Mouse (Mus musculus) adrenal gland, postnatal 36 days (tissue): Measurements from ENCODE around the gene Tmem102. TPM values are rescaled to one million over a fixed set of nuclear protein-coding genes. Genes with fewer than 3 reads are reported as not detected.

ENCODE experiments used
- DNase-seq, 2 experiments: peaks; one replicate each; pipeline ENCODE4 v3.0.0; 2021; ENCODE audit warnings: mixed read lengths in 1 of 2
- long read RNA-seq, 2 experiments: library from polyadenylated mRNA; stranded (forward); transcript quantifications; one replicate each; pipeline ENCODE4 v2.0.0; 2021; ENCODE audit warnings: borderline sequencing depth in 2 of 2
- total RNA-seq, 2 experiments: library from RNA; stranded (reverse); gene quantifications; 2 replicates each; pipeline ENCODE4 v1.2.3; 2021

Tmem102 gene
- total RNA-seq = under 1 TPM; 0.17 to 0.26 TPM
- long read RNA-seq, experiment 1 = 0 reads
- long read RNA-seq, experiment 2, partial matches to known transcripts = 0 of 2 reads
- long read RNA-seq, experiment 2, other reads (novel, unspliced or antisense) = 0 of 2 reads

DNA sequence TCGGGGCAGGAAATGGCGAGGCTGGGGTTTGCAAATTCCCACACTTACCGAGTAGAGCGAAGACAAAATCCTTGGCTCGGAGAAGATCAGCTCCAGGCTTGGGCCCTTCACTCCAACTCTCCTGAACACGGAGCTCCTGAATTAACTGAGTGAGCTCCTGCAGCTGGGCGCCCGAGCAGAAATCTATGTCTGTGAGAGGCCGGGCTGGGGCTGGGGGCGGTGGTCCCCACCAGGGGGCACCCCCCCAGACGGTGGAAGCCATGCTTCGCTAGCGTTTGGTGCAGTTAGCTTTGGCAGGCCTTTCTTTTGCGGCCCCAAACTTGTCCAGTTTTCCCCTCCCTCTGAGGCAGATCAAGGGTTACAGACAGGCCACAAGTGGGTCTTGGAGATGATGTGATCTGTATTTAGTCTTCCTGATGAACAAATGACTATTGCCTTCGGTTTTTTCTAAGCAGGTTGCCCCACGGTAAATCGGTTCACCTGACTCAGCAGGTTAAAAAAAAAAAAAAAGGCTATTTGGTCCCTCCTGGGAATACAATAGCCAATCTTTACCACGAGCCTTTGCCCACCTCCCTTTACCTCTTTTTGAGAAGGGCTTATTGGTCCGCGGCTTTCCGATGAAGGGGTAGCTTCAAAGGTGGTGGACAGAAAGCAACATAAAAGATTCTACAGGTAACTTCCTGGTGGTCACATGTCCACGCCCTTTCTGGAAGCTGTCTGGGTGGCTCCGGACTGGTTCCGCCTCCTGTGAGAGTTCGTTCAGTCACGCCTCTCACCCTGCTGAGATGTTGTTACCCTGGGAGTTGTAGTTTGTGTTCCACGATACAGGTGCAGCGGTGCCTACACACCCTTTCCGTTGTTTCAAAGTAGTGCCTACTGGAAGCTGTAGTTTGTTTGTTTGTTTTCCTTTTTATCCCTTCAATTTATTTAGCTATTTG, at the start of gene Tmem102:
TSS of gene Tmem102 (minus strand) at position 653 of the 938 bp plus-strand sequence.
- no peak for DNase-seq

DNA sequence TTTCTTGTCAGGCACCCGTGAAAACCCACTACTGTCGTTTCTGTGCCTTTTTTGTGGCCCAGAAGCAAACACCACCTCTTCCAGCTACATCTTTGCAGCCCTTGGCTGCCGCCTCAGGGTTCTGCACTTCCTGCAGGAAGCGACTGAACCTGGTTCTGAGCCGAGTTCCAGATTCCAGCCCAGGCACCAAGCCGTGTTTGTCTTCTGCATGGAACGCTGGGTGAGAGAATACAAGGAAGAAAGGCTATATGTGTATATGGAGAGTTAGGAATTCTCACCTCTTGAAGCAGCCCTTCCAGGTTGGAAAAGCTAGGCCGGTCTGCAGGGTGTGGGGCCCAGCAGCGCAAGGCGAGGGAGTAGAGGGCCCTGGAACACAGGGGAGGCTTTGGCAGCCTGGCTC, 49.3 kb upstream of the Tmem102 start:
- no peak for DNase-seq

DNA sequence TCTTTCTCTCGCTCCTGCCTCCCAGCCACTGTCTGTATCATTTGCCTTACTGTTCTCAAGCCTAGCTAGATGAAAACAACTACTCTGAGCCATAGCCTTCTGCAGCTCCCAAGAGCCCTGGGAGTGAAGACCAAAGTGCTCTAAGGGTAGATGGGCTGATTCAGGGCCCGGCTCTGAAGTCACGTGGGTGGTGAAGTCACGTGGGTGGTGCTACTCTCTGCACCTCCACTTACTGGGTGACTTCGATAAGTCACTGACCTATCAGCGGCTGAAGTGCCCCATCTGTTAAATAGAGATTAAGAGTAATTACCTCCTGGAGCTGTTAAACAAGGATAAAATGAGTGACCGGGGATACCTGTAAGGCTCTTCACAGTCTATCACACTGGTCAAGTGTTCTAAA, 48.6 kb upstream of the Tmem102 start:
- peak; percentile 44 to 52 for DNase-seq

DNA sequence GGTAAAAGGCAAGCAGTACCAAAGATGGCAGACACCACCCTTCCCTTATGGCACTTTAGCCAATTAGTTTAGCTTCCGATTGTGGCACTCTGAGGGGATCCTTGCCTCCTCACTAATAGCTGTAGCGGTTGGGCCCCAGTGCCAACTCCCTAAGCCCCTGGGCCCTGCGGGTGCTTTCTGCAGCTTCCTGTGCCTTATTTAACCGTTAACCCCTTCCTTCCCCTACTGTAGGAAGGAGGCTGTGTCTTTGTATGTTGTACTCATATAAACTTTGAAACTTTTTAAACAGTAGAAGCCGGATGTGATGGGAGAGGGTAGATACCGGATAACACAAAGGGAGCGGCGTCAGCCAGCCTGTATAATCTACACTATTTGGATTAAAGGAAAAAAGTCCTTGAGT, 45.3 kb upstream of the Tmem102 start:
- DNase-seq = no peak

DNA sequence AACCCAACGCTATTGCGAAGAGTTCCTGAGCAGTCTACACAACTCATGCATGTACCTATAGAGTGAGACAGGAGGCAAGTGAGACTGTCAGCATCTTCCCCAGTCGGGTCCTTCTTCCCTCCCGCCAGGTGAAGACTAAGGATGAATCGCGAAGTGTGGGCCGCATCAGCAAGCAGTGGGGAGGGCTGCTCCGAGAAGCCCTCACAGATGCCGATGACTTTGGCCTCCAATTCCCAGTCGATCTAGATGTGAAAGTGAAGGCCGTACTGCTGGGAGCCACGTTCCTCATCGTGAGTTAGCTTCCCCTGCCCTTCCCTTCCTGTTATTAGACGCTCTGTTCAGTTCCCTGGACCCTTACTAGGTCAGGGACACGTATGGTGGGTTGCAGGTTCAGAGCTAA, 44.5 kb upstream of the Tmem102 start:
- DNase-seq = peak; percentile 22 to 32

DNA sequence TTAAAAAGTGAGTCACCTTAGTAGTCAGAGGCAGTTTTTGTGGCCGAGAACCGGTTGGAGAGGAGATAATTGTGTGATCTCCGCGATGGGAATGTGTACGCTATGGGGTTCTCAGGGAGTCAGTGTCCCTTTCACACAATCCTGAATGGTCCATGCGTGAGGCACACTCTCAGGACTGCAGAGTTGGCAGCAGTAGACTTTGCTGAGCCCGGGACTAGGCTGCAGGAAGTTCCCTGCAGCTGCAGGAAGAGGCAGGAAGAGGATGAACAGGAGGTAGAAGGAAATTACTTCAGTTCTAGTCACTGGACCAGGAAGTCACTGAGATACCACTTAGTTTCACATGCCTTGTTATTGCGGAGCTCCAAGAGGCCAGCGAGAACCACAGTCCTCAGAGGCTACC, 43.7 kb upstream of the Tmem102 start:
- DNase-seq = no peak

DNA sequence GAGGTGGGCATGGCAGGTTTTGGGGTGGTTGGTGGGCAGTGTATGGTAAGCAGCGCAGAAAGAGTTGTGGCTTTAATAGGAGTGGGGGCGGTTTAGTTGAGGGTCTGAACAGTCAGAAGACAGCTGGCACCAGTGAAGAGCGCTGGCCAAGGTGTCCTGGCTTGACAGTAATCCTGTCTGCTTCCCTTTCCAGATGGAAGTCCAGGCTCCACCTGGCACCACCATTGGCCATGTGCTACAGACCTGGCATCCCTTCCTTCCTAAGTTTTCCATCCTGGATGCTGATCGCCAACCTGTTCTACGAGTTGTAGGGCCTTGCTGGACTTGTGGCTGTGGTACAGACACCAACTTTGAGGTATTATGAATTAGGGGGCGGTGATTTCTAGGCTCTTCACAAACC, 42.6 kb upstream of the Tmem102 start:
- DNase-seq = no peak

DNA sequence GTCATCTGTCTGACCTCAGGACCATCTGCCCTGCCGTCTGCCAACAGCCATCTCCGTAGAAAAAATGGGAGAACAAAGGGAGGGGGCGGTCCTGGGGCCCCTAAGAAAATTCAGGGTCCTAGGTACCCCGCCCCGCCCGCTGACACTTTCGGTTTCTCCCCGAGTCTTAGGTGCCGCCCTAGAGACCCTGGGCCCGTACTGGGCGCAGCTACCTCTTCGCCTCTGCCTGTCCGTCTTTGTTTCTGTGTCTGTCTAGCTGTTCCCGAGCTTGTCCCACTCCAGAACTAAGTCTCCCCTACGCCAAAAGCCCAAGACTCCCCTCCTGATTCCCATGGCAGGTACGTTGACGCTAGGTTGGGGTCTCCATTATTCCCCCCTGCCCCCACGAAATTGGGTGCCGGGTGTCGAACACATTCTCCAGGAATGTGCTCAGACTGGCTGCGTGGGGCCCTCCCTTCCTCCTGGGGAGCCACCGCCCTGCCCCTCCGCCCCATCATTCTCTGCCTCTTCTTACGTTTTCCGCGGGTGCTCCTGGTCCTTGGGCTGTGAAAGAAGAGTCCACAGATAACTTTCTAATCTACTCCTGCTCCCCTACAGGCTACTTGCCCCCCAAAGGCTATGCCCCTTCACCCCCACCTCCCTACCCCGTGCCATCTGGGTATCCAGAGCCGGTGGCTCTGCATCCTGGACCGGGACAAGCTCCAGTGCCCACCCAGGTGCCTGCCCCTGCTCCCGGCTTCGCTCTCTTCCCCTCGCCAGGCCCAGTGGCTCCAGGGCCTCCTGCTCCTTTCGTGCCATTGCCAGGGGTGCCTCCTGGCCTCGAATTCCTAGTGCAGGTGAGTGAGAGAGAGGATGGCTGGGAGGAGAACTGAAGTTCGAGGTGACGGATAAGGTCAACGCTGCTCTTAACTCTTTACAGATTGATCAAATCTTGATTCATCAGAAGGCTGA, 41.6 kb upstream of the Tmem102 start:
- peak; percentile 31 to 38 for DNase-seq

DNA sequence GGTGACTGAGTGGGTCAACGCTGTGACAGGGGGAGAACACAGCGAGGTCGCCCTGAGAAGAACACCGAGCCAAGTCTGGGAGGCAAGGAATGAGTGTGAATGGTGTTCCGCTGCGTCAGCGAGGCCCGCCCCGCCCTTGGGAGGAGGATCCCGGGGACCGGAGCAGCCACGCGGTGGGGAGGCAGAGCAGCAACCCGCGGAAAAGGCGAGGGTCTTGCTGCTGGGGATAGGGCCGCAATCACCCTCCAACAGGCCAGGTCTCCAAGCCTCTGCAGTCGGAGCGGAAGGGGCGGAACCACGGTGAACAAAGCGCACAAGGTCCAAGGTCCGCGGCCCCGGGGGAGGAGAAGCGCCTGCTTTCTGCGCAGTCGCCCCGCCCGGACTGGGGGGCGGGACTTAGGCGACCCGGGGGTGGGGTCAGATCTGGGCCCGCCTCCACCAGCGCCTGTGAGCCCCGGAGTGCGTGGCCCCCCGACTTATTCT, 40.8 kb upstream of the Tmem102 start, which contains the start of gene Plscr3:
TSS of gene Plscr3 (plus strand) at position 179 of the 483 bp plus-strand sequence.
- DNase-seq = peak; percentile 93 to 97

DNA sequence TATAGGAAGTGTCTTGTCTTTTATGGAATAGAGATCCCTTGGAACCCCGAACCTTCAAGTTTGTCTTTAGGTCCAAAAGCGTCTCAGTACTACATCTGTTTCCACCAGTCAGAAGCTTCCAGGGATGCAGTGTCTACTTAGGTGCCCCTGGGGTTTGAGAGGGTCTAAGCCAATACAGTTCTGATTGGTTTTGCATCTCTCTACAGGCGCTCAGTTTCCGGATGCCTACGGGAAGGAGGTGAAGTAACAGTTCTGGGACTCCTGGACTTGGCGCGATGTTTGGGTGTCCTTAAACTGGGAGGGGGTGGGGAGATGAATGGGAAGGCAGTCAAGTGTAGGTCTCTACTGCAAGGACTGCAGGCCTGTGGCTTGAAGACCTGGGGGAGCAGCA, 33.3 kb upstream of the Tmem102 start:
- DNase-seq = peak in 1 of 2 experiments; percentile 37

DNA sequence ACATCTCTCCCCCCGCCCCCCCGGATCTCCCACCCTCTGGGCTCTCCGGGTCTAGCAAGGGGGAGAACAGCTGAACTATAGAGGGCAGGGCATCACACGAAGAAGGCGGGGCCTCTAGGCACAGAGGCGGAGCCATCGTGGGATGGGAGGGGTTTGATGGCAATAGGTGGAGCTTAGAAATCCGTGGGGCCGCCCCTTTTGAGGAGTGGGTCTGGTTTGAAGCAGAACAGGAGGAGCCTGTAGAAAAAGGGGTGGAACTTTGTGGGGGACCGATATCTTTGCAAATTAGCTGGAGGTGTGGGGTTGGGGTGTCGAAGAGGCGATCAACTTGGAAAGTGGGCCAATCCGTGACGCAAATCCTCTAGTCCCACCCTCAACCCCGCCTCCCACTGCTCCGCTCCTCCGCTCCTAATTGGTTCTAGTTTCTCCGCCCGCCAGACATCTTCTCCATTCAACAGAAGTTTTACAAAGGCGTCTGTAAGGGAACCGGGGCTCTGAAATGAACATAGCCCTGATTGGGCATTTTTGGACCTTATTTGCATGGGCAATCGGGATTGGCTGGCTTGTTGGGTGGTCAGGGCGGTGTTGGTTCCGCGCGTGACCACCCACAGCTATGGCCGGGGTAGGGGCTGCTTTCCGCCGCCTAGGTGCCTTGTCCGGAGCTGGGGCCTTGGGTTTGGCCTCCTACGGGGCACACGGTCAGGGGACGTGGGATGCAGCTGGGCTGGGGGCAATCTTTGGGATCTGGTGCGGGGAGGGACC, 32.7 kb upstream of the Tmem102 start, which contains the start of gene Tmem256:
TSS of gene Tmem256 (plus strand) at position 563 of the 762 bp plus-strand sequence.
- peak; percentile 93 to 95 for DNase-seq

DNA sequence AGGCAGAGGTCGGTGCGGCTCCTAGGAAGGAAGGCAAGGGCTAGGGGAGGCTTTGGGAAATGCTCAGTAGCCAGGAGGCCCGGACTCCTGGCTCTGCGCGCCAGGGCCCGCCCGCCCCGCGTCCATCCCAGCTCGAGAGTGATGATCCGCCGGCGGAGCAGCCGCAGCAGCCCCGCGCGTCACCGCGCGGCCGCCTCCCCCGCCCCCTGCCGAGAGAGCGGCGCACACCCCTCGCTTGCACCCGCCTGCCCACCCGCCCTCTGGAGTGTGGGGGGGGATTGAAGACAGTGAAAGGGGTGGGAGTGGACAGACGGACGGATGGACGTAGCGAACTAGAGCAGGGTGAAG, 32.2 kb upstream of the Tmem102 start, which contains the start of gene Nlgn2:
TSS of gene Nlgn2 (minus strand) at position 181 of the 348 bp plus-strand sequence.
- peak; percentile 67 to 82 for DNase-seq

DNA sequence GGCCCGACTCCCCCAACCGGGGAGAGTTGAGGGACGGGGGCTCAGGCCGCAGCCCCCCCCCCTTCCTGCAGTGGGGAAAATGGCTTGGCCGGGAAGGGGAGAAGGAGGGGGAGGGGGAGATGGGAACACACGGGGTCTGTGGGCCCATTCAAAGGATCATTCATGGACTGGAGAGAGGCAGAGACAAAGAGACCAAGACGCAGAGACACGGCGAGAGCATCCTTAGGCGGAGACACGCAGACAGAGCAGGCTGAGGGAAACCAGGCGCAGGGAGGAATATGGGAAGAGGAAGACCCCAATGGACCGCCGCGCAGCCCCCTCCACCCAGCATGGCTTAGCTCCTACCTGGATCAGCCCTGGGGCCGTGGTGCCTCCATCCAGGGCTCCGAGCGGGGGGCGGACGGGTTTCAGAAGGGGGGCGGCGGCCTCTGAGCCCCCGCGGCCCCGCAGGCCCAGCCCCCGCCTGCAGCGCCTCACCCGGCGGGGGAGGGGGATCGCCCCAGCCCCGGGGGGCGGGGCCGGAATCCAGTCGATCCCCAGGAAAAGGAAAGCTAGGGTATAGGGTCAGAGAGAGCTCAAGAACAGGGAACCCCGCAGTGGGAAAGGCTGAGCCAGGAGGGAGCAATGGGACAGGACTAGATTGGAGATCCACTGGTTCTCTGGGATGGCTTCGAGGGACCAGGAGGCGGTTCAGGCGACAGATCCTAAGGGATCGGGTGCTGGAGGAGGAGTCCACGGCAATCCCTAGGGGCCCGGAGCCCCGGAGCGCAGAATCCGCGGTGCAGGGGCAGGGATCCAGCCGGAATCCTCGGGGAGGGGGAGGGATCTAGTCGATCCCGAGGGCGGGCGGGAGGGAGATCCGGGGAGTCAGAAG, 31.5 kb upstream of the Tmem102 start:
- DNase-seq = peak; percentile 20 to 64

DNA sequence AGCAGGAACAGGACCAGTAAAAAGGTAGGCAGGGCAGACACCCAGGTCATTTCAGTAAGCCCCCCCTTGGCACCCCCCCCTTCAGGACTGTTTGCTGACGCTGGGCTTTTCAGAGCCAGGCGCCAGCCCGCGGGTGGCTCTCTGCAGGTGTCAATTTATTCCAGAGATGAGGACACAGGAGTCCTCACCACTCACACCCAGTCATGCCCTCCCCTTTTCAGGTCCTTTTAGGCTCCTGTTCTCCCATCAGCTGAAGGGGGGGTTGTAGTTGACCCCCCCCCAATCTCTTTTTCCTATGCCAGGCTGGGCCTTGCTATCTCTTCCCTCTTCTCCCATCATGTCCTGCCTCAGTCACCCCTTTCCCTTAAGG, 30.5 kb upstream of the Tmem102 start:
- no peak for DNase-seq

DNA sequence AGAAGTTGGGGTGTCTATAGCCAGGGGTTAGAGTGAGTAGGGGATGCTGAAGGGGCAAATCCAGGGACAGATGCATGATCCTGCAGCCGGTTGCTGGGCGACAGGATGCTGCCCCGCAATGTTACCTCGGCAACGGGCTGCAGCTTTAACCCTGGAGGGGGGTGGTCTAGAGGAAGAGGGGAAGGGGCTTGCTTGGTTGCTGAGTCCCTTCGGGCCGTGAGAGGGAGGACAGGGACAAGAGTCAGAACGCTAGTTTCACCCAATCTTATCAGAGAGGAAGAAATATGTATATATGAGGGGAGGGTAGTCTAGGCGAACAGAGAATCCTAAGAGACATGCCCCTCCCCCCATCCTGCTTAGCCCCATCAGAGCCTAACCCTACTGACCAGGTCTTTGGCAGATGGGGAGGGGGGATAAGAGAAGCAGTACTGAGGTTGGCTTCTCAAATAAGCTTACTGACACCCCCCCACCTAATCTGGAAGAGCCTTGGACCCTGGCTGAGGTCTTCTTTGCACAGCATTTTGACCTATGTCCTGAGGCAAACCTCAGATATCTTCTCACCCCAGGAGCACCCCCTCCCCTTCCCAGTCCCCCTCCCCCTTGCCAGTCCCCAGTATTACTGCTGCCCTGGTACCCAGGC, 30.0 kb upstream of the Tmem102 start:
- DNase-seq = no peak

DNA sequence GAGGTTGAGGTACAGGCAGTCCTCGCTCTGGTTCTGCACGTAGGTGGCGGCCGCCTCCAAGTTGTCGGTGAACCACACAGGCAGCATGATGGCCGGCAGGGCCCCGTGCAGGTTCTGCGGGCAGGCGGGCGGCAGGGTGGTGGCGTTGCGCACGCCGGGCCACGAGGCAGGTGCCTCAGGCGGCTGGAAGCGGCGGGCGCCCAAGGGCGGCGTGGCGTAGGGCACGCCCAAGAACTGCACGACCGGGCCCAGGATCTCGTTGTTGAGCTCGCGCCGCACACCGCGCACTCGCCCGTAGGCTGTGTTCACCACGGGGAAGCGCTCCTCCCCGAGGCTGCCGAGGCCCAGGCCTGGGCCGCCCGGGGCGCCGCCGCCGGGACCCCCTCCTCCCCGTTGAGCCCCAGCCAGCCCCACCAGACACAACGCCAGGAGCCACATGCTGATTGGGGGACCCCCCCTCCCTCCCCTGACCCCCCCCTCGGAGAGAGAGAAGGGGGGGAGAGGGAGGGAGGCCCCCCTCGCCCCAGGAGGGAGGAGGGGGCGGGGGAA, 28.7 kb upstream of the Tmem102 start:
- peak; percentile 53 to 60 for DNase-seq

DNA sequence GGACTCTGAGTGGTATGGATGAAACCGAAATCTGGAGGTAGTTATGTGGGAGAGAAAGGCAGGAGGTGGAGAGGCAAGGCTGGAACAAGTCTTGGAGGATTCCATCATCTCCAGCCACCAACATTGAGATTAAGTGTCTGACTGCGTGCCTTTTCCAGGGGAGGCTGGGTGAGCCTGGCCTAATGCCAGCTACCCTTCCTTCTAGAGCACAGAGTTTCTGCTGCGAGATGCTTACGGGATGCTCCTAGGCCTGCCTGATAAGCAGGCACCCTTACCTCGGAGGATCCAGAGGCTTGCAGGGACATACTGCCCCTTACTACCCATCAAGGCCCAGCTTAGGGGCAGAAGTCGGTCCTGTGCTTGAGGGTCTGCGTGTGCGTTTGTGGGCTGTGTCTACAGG, 28.1 kb upstream of the Tmem102 start:
- no peak for DNase-seq

DNA sequence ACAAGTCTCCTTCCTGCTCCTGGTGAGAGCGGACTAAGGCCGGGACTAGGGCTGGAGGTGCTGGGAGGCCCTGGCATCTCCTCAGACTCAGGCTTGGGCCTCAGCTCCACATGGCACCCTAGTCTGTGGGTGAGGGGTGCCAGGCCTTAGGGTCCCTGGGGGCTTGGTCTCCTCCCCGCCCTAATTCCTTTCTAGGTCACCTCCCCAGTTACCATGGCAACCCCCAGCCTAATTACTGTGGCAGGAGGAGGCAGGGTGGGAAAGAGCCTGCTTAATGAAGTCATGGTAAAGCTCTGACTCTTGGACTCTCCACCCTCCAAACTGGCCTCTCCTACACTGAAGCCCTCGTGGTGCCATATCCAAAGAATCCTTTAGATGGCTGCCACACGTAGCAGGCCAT, 23.4 kb upstream of the Tmem102 start:
- DNase-seq = no peak

DNA sequence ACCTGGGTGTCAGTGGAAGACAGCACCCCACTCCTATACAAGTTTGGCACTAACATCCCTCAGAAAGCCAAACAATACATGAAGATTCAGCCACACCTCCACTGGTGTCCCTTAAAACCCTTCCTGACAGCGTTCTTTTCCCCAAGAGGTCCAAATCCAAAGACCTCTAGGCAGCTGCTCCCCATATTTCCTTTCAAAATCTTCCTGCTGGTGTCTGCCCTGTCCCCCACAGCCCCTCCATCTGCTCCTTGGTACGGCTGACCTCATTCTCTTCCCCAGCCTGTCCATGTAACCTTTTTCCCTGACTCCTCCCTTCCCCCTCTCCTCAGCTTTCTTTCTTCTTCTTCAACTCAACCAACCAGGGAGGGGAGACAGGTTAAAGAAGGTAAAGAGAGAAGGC, 18.0 kb upstream of the Tmem102 start:
- no peak for DNase-seq

DNA sequence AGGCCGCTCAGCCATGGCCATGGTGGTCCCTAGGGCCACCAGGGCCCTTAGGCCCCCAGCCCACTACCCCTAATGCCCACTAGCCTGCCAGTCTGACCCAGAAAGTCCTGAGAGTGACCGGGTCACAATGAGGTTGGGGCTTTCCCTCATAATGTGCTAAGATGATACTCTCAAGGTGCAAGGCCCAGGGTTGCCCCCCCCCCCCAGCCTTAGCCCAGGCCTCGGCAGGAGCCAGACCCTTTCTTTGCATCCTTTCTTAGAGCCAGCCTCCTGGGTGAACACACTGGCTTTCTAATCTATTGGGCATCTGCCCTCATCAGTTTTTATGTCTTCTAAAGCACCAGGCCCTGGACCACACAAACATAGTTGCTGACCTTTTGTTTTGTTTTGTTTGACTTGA, 16.7 kb upstream of the Tmem102 start, which contains the start of gene Spem1:
TSS of gene Spem1 (minus strand) at position 101 of the 400 bp plus-strand sequence.
- DNase-seq = no peak
